Mouse (Mus musculus): ENCODE measurements at regions not wholly inside any gene's neighbourhood (a gene's known extent, or its start where the extent isn't known, plus 50 kb on each side); places are given as distances from the start of the nearest gene placed in this dataset.

DNA sequence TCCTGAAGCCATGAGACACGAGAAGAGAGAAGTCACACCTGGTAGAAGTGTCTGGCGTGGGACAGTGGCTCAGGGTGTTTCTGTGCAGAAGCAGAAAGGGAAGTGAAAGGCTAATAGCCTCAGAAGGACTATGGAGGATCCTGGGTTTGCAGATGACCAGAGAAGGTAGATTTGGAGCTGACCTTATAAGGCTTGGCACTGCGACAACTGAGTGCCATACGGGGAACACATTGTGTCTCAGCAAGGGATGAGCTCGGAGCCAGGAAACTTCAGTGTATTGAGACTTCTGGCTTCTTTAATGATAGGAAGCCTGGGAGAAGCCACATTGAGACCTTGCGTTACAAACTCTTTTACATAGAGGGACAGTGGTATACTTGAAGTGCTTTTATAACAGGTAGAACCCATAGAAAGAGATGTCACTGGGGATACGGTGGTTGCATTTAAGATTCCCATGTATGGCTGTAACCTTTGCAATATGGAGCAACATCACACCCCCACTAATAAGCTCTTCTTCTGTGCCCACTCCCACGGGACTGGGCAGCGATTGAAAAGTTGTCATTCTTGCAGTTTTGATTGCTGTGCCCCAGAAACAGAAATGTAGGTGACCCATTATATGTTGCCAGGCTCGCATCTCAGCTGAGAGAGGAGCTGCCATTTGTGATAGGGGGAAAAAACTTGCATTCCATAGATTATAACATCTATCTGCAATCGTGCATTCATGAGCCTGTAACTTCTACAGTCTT lies 61.8 kb upstream of the Dync1i1 start:
- ATAC-seq (ENCODE audit: low read depth), result no peak
- Histone ChIP-seq H3K9me3 (ENCODE audit: control insufficient read depth, low read length) (no peaks in the 10 kb centered on the region), H3K4me1 (ENCODE audit: control insufficient read depth, insufficient read depth, low read length) (no peaks in the 10 kb centered on the region), H3K4me2 (ENCODE audit: low read depth, low read length) (no peak overlapping the region), H3K27ac (ENCODE audit: low read depth, low read length) (no peak overlapping the region), H3K27me3 (ENCODE audit: control insufficient read depth, insufficient read depth, low read length) (no peaks in the 10 kb centered on the region), H3K36me3 (ENCODE audit: control insufficient read depth, insufficient read depth, low read length) (no peaks in the 10 kb centered on the region), H3K9ac (replicated peaks; ENCODE audit: low read depth, low read length) (no peak overlapping the region), H3K4me3 (ENCODE audit: low read depth, low read length) (no peak overlapping the region)
- WGBS, result 90% methylated on average over 11 of the region's 11 CpGs

DNA sequence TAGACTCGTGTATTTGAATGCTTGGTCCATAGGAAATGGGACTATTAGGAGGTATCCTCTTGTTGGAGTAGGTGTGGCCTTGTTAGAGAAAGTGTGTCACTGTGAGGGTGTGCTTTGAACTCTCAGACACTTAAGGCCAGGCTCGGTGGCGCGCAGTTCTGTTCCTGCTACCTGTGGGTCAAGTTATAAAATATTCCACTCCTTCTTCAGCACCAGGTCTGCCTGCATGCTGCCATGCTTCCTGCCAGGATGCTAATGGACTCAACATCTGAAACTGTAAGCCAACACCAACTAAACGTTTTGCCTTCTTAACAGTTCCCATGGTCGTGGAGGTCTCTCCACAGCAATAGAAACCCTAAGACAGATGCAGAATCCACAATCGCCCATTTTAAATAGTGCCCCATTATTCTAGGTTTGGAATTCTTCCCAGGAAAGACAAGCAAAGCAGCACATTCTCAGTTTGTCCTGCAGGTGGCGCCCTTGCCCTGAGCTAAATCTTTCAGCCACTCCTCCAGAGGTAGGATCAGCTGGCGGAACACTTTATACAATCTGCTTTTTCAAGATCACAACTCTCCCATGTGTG lies 80.2 kb upstream of the Dync1i1 start:
- H3K9ac ChIP-seq (replicated peaks; ENCODE audit: low read depth, low read length), result no peak overlapping the region
- no peaks in the 10 kb centered on the region for H3K27me3 ChIP-seq (ENCODE audit: control insufficient read depth, insufficient read depth, low read length)
- H3K4me1 ChIP-seq (ENCODE audit: control insufficient read depth, insufficient read depth, low read length), result no peaks in the 10 kb centered on the region
- ATAC-seq (ENCODE audit: low read depth), result peak; percentile 86
- WGBS, result 28% methylated on average over 9 of the region's 9 CpGs
- no peak overlapping the region for H3K4me2 ChIP-seq (ENCODE audit: low read depth, low read length)
- H3K36me3 ChIP-seq (ENCODE audit: control insufficient read depth, insufficient read depth, low read length), result no peaks in the 10 kb centered on the region
- H3K27ac ChIP-seq (ENCODE audit: low read depth, low read length), result no peak overlapping the region
- H3K4me3 ChIP-seq (ENCODE audit: low read depth, low read length), result no peak overlapping the region
- no peaks in the 10 kb centered on the region for H3K9me3 ChIP-seq (ENCODE audit: control insufficient read depth, low read length)

DNA sequence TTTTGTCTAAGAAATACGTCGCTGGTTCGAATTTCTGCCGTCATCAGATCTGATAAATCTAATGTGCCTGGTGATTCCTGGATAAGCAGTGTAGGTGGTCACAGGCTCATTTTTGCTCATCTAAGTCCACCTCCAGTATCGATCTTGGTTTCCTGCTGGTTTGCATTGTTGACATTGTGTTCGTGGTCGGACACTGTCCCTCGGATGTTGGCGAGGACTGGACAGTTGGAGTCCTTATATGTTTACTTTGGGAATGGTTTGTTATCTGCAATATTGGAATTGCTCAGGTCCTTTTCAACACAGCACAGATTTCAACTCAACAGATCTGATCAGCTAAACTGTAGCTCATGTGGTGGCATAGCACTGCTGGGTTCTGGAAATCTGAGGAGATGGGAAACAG lies 91.2 kb upstream of the Dync1i1 start:
- no peak overlapping the region for H3K4me2 ChIP-seq (ENCODE audit: low read depth, low read length)
- H3K27me3 ChIP-seq (ENCODE audit: control insufficient read depth, insufficient read depth, low read length), result no peaks in the 10 kb centered on the region
- H3K9me3 ChIP-seq (ENCODE audit: control insufficient read depth, low read length), result no peaks in the 10 kb centered on the region

DNA sequence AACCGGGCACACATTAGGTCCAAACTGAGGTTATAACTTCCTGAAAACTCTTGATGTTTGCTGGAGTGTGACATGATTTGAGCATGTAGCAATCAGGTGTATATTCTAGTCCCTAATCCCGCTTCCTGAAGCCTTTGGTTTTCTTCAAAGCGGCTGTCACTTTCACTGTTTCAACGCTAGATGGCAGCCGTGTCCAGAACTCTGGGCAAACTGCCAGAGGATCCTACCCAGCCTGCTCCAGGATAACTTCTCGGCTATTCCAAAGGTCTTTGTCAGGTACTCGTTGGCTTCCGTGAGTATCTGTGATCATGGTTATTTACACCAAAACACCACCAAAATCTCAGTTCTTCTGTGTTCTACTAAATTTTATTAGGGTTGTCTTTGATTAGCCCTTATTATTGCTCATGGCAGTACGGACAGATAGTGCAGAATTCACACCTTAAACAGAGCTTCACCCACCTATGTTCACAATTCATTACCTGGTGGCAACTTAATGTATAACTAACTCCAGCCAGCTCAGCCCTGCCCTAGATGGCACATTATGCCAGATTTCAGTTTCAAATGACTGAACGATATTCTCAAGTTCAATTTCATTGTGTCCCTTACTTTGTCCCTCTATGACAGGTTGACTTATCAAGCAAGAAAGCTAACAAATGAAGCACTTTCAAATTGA lies 92.3 kb upstream of the Dync1i1 start:
- WGBS, result 24% methylated on average over 10 of the region's 10 CpGs
- ATAC-seq (ENCODE audit: low read depth), result peak; percentile 79
- Histone ChIP-seq H3K4me3 (ENCODE audit: low read depth, low read length) (no peak overlapping the region), H3K9me3 (ENCODE audit: control insufficient read depth, low read length) (no peaks in the 10 kb centered on the region), H3K9ac (replicated peaks; ENCODE audit: low read depth, low read length) (no peak overlapping the region), H3K36me3 (ENCODE audit: control insufficient read depth, insufficient read depth, low read length) (no peaks in the 10 kb centered on the region), H3K27me3 (ENCODE audit: control insufficient read depth, insufficient read depth, low read length) (no peaks in the 10 kb centered on the region), H3K4me2 (ENCODE audit: low read depth, low read length) (no peak overlapping the region), H3K27ac (ENCODE audit: low read depth, low read length) (no peak overlapping the region), H3K4me1 (ENCODE audit: control insufficient read depth, insufficient read depth, low read length) (no peaks in the 10 kb centered on the region)

More for the DNA sequence above, 91.2 kb upstream of the Dync1i1 start:
- H3K27ac ChIP-seq (ENCODE audit: low read depth, low read length), result no peak overlapping the region
- no peak overlapping the region for H3K9ac ChIP-seq (replicated peaks; ENCODE audit: low read depth, low read length)
- no peak overlapping the region for H3K4me3 ChIP-seq (ENCODE audit: low read depth, low read length)
- no peaks in the 10 kb centered on the region for H3K4me1 ChIP-seq (ENCODE audit: control insufficient read depth, insufficient read depth, low read length)
- no peak for ATAC-seq (ENCODE audit: low read depth)
- 88% methylated on average over 9 of the region's 9 CpGs for WGBS
- H3K36me3 ChIP-seq (ENCODE audit: control insufficient read depth, insufficient read depth, low read length), result no peaks in the 10 kb centered on the region

DNA sequence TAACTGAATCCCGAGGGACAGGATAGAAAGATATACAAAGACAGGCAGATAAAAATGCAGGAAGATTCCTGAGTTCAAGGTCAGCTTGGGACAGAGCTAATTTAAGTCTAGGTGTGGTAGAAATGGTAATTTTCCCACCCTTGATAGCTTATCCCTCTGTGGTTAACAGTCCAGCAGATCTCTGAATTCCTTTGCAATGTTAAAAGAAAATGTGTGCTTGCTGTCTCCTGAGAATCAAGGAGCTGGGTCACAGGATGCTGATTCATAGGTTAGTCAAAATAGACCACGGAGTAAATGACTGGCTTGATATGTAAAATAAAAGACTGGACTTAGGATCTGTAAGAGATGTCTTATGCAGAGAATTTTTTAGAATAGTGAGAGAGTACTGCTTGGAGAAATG lies 101.4 kb upstream of the Dync1i1 start:
- no peak for ATAC-seq (ENCODE audit: low read depth)
- 67% methylated on average over 2 of the region's 2 CpGs for WGBS
- Histone ChIP-seq H3K4me3 (ENCODE audit: low read depth, low read length) (no peak overlapping the region), H3K4me1 (ENCODE audit: control insufficient read depth, insufficient read depth, low read length) (no peaks in the 10 kb centered on the region), H3K27ac (ENCODE audit: low read depth, low read length) (no peak overlapping the region), H3K4me2 (ENCODE audit: low read depth, low read length) (no peak overlapping the region), H3K36me3 (ENCODE audit: control insufficient read depth, insufficient read depth, low read length) (no peaks in the 10 kb centered on the region), H3K9ac (replicated peaks; ENCODE audit: low read depth, low read length) (no peak overlapping the region), H3K27me3 (ENCODE audit: control insufficient read depth, insufficient read depth, low read length) (no peaks in the 10 kb centered on the region), H3K9me3 (ENCODE audit: control insufficient read depth, low read length) (no peaks in the 10 kb centered on the region)

DNA sequence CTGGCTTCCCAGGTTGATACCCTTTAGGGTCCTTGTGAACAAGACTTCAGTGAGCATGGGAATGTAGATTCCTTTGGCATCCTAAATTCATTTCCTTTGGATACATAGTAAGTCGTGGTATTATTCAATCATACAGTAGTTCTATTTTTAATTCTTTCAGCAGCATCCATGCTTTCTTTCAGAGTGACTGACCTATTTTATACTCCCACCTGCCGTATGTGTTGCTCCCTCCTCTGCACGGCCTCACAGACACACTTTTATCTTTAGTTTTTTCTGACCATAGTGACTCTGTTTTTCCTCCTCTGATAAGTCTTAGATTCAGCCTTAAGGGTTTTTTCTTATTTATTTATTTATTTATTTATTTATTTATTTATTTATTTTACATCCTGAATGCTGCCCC lies 103.9 kb upstream of the Dync1i1 start:
- H3K27me3 ChIP-seq (ENCODE audit: control insufficient read depth, insufficient read depth, low read length), result no peaks in the 10 kb centered on the region
- WGBS, result 96% methylated on average over 3 of the region's 3 CpGs
- H3K4me2 ChIP-seq (ENCODE audit: low read depth, low read length), result no peak overlapping the region
- no peak for ATAC-seq (ENCODE audit: low read depth)
- H3K9ac ChIP-seq (replicated peaks; ENCODE audit: low read depth, low read length), result no peak overlapping the region
- H3K9me3 ChIP-seq (ENCODE audit: control insufficient read depth, low read length), result no peaks in the 10 kb centered on the region
- H3K27ac ChIP-seq (ENCODE audit: low read depth, low read length), result no peak overlapping the region
- H3K4me1 ChIP-seq (ENCODE audit: control insufficient read depth, insufficient read depth, low read length), result no peaks in the 10 kb centered on the region
- no peaks in the 10 kb centered on the region for H3K36me3 ChIP-seq (ENCODE audit: control insufficient read depth, insufficient read depth, low read length)
- H3K4me3 ChIP-seq (ENCODE audit: low read depth, low read length), result no peak overlapping the region

DNA sequence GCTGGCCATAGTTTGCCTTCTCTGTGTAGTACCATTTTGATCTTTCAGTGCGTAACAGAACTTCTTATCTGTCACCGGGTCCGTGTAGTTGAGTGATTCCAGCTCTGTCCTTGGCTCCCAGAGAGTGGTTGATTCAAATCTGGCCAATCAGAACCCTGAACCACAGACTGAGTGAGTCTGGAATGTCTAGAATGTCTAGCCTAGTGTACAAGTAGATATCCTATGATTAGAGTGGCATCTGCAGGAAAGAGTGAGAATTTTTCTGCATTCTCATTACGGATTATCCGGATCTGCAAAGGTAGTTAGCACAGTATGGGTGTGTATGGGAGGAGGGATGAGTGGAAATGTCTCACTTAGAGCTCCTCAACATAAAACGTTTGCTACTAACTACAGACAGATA lies 97.9 kb upstream of the Pdk4 start:
- Histone ChIP-seq H3K27ac (ENCODE audit: low read depth, low read length) (no peak overlapping the region), H3K9me3 (ENCODE audit: control insufficient read depth, low read length) (no peaks in the 10 kb centered on the region), H3K27me3 (ENCODE audit: control insufficient read depth, insufficient read depth, low read length) (no peaks in the 10 kb centered on the region), H3K36me3 (ENCODE audit: control insufficient read depth, insufficient read depth, low read length) (no peaks in the 10 kb centered on the region), H3K9ac (replicated peaks; ENCODE audit: low read depth, low read length) (no peak overlapping the region), H3K4me2 (ENCODE audit: low read depth, low read length) (no peak overlapping the region), H3K4me3 (ENCODE audit: low read depth, low read length) (no peak overlapping the region), H3K4me1 (ENCODE audit: control insufficient read depth, insufficient read depth, low read length) (no peaks in the 10 kb centered on the region)
- 80% methylated on average over 6 of the region's 6 CpGs for WGBS
- ATAC-seq (ENCODE audit: low read depth), result no peak

DNA sequence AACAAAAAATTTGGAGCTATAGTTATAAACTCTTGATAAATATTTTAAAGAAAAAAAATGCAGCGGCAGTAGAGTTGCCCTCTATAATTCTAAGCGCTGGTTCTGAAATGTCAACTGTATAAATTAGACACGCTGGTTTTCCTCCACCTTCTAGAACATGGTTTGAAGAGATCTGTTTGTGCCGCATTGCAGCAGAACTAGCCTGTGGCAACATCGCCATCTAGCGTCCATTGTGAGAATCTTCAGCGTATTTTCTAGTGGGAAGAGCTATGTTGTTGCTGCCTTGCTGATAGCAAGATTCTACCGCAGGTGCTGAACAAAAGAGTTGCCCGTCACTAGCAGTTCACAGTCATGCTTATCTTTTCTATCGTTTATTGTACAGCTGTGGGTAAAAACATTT lies 93.5 kb upstream of the Pdk4 start:
- H3K4me2 ChIP-seq (ENCODE audit: low read depth, low read length), result no peak overlapping the region
- no peak overlapping the region for H3K4me3 ChIP-seq (ENCODE audit: low read depth, low read length)
- H3K27me3 ChIP-seq (ENCODE audit: control insufficient read depth, insufficient read depth, low read length), result no peaks in the 10 kb centered on the region
- H3K4me1 ChIP-seq (ENCODE audit: control insufficient read depth, insufficient read depth, low read length), result no peaks in the 10 kb centered on the region
- H3K9ac ChIP-seq (replicated peaks; ENCODE audit: low read depth, low read length), result no peak overlapping the region
- H3K9me3 ChIP-seq (ENCODE audit: control insufficient read depth, low read length), result no peaks in the 10 kb centered on the region
- H3K36me3 ChIP-seq (ENCODE audit: control insufficient read depth, insufficient read depth, low read length), result no peaks in the 10 kb centered on the region
- peak; percentile 85 for ATAC-seq (ENCODE audit: low read depth)
- no peak overlapping the region for H3K27ac ChIP-seq (ENCODE audit: low read depth, low read length)
- 6% methylated on average over 10 of the region's 10 CpGs for WGBS

DNA sequence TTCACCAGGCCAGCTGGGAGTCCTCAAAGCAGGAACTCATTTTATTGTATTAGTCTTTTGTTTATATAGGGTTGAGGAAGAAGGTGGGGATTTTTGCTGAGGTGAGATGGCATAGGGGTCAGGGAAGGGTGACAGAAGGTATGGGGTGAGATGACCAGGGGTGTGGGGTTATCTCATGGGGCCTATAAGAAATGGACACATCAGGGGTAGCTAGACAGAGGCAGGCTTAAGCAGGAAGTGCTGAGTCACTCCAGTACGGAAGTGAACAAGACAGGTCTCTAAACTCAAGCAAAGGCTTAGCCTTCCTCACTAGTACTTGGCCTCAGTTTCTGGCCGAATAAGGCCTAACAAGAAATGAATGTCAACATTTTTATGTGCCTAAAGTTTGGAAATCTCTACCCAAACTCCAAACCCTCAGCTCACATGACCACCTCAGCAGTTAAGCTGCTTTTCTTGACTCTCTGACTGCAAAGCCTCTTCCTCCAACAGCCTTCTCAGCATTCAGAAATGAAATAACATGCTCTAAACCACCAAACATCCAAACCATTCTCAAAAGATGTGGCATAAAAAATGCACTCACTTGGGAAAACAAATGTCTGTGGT lies 86.9 kb upstream of the Pdk4 start:
- Histone ChIP-seq H3K36me3 (ENCODE audit: control insufficient read depth, insufficient read depth, low read length) (no peaks in the 10 kb centered on the region), H3K4me3 (ENCODE audit: low read depth, low read length) (no peak overlapping the region), H3K27ac (ENCODE audit: low read depth, low read length) (no peak overlapping the region), H3K4me2 (ENCODE audit: low read depth, low read length) (no peak overlapping the region), H3K27me3 (ENCODE audit: control insufficient read depth, insufficient read depth, low read length) (no peaks in the 10 kb centered on the region), H3K9ac (replicated peaks; ENCODE audit: low read depth, low read length) (no peak overlapping the region), H3K9me3 (ENCODE audit: control insufficient read depth, low read length) (no peaks in the 10 kb centered on the region), H3K4me1 (ENCODE audit: control insufficient read depth, insufficient read depth, low read length) (no peaks in the 10 kb centered on the region)
- 95% methylated on average over 2 of the region's 2 CpGs for WGBS
- no peak for ATAC-seq (ENCODE audit: low read depth)
